Mouse (Mus musculus): ENCODE data around the gene Tmem144.
"Not testable (repeated sequence)": the region's sequence is repeated elsewhere in the genome, so short reads cannot be mapped to it uniquely, and the experiment has no call there.

The Tmem144 gene

DNA sequence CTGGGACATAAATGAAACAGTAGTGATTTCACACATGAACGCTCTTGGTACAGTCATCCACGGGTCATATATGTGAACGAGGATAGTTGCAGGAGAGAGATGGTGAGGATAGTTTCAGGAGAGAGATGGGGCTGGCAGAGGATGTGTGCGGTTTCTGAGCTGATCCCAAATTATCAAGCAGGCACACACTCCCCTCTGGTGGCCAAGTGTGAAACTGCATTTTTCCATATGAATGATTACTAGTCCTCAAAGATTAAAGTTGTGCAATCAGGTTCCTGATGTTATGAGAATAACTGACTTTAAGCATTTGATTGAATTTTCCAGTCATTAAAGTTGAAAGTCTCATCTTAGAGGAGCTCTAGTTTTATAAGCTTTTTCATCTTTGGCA lies 43.4 kb downstream of the Tmem144 start:
- DNase-seq (ENCODE audit: low read depth, low spot score) = no peak

DNA sequence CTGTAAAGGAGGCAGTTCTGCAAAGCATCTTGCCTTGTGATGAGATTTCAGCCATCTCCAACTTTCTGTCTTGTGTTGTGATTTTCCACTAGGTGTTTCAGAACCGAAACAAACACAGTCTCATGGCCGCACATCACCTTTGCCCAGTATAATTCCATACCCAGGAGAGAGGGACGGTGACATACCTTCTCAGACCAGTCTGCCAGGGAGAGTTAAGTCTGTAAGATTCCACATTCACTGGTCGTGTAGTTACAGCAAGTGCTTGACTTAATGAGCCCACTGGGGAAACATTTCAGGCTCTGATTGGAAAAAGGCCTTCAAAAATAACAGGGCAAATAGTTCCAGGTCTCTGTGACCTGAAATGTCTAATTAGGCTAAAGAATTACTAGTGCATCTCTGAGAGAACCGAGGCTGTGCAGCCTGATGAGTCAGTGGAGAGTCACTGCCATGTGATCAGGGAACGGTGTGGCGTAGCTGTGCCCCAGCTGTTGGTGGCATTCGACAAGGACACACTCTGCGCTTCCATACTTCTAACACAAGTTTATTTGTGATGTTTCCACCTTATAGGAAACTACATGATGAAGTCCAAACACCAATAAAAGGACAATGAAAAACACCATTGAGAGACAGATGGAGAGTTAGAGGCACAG lies 43.9 kb downstream of the Tmem144 start:
- no peak for DNase-seq (ENCODE audit: low read depth, low spot score)

DNA sequence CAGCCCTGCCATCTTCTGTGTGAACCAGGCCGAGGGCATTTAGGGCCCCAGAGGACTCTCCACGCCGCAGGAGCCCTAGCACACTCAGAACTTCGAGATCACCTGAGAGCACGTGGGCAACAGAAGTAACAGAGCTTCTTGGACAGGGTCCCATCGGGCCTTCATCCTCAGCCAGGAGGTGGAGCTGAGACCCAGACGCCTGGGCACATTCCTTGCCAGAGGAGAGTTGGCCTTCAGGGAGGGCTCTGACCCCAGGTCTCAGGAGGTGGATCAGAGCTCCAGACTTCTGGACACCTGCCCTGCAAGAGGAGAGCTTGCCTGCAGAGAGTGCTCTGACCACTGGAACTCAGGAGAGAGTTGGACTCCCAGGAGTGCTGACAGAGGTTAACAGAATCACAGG lies 51.8 kb downstream of the Tmem144 start:
- DNase-seq (ENCODE audit: low read depth, low spot score) = not testable (repeated sequence)

DNA sequence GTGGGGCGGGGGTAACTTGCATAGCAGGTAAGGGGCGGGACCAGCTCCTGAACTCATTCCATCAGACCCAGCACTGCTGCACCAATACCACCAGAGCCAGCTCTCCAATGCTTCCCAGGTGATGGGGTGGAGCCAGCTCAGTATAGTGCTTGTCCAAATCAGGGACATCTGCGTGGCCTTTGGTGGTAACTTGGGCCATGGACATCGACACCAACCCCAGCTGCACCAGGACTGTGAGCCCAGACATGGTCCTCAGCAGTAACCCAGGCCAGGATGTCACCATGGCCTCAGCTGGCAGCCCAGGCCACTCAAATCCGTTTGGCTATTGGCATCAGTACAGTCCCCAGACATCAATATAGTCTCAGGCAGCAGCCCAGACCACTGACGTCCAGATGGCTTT lies 60.3 kb downstream of the Tmem144 start:
- no peak for DNase-seq (ENCODE audit: low read depth, low spot score)

DNA sequence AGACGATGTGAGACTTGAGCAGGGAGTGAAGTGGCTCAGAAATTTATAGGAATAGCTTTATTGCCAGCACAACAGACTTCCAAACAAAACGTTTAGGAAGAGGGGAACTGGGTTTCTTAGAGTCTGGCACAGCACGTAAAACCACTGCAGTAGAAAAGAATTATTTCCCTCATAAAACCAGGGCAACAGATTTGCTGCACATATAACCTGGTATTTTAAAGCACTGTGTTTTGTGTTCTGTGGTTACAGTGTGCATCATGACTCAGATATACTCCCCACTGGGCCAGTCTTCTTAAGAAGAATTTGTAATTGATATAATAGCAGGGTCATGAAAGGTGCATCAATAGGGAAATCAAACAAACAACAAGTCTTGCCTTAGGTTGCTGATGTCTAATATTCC lies 62.2 kb downstream of the Tmem144 start:
- no peak for DNase-seq (ENCODE audit: low read depth, low spot score)

DNA sequence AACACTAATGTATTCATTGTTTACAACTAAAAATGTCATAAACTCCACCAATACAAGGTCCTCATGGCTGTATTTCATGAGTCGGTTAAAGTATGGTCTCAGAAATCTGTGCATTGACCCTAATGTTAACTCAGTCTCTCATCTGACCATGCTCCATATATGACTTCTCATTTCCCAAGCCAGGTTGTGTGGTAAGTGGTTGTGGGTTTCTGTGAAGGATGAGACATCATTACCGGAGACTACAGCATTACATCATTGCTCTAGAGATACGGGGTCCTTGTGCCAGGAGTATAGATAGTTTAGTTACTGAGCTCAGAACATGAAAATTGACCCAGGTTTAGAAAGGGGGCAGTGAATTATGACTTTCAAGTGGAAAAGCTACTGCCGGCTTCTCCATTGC lies 63.0 kb downstream of the Tmem144 start:
- DNase-seq (ENCODE audit: low read depth, low spot score) = no peak

DNA sequence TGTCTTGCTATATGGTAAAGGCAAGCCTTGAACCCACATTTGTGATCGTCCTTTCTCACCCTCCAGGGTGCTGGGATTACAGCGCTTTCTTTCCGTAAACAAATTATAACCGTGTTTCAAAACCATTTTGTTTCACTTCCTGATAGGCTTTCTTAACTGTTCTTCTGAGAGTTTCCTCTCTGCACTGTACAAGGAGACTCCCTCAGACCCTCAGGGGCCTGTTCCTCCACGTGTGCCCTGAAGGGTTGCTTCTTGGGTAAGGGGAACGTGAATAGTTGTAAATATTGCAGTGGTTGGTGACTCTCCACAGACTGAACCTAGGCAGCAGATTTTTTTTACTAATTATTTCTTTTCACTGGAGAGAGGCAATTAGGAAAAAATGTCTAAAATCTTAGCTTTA lies 63.6 kb downstream of the Tmem144 start:
- no peak for DNase-seq (ENCODE audit: low read depth, low spot score)

DNA sequence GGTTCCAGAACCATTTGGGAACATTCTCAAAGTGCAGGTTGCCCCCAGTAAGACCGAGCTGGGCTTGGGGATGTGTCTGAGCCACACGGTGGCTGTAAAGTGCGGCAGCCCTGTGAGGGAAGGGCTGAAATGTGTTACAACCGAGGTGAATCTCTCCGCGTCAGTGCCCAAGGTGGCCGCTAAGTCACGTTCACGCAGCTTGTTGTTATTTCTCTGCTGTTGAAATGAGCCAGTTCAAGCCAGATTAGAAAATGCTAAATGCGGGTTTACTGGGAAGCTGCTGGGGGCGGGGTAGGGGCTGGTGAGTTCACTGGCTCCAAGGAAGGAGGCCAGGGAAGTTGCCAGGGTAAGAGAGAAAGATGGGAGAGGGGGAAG lies 68.2 kb downstream of the Tmem144 start:
- DNase-seq (ENCODE audit: low read depth, low spot score) = no peak

DNA sequence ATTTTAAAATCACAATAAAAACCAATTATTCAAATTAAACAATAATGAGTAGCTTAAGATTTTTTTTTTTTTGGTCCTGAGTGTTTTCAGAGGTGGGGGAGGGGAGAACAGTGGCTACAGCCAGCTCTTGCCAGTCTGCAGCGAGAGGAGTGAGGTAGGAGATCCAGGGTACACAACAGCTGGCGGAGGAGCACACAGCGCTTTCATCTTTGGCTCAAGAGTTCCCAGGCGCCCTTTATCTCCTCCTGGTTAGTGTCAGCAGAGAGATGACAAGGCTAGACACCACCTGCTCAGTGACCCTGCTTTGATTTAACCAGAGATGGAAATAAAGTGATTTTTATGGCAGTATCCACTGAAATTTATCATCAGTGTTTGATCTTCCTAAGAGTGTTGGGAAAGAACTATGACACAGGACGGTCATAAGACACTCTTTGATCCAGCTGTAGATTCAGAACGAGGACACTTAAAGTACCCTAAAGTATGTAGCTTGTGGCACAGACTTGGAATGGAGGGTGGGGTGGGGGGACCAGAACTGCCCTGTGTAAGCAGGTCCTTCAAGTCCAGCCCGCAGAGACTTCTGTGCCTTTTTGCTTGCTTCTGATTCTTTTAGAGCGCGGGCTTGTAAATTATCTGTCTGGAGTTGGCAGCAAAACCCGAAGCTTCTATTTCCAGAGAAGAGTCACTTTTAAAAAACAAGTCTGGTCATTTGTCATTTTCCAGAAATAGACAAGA lies 68.8 kb downstream of the Tmem144 start:
- DNase-seq (ENCODE audit: low read depth, low spot score) = no peak

DNA sequence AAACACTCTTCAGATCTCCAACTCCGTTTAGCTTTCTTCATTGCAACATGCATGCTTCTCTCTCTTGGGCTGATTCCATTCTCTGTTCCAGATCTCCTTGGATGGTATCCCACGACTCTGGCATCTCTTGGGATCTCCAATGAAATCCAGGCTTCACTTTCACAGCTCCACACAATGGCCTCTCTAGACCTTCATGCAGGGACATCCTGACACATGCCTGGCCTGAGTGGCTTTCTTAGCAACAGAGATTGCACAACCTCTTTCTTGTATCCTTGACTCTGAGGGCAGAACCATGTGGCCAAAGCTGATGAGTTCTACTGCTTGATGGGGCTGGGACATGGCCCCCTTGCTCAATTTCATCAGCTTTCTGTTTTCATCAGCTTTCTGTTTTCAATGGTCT lies 79.9 kb downstream of the Tmem144 start:
- DNase-seq (ENCODE audit: low read depth, low spot score) = no peak
